Mouse (Mus musculus) thymus, adult 2 months (tissue): ENCODE data around the gene Ngdn.

Experiments
- CTCF ChIP-seq: fragments of 200-500 bp; IDR thresholded peaks from 2 replicates; pipeline ENCODE4 v1.5.1; 2012; ENCODE audit warnings: mild to moderate bottlenecking, control low read depth, low read length, moderate library complexity, borderline replicate concordance; ENCODE audit not compliant: control insufficient read depth, poor library complexity, insufficient read depth; ENCODE audit errors: extremely low read depth
- POLR2A ChIP-seq: fragments of 200-500 bp; IDR thresholded peaks from 2 replicates; pipeline ENCODE4 v1.6.1; 2012; ENCODE audit warnings: mild to moderate bottlenecking, low read length, control low read depth, moderate library complexity; ENCODE audit not compliant: control insufficient read depth, poor library complexity, insufficient read depth; ENCODE audit errors: extremely low read depth

DNA sequence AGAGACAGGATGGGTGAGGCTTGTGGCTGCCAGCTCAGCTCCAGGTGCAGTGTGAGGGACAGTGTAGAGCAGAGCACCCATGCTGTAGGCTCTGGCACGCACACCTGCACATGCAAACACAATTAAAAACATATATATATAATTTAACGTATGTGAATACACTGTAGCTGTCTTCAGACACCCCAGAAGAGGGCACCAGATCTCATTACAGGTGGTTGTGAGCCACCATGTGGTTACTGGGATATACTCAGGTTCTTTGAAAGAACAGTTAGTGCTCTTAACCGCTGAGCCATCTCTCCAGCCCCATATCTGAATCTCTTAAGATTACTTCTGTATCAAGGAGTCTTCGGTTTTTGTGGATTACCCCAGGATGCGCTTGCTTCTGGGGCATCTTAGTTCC is 10.3 kb downstream of the Ngdn start:
- TF ChIP-seq CTCF (no peak), POLR2A (no peak)
